Mouse (Mus musculus) R1 (cell line): ENCODE data around the gene Abcb10.
A peak's percentile ranks its signal among the peaks of the same experiment; 100 is the strongest.
"Not testable (repeated sequence)": the region's sequence is repeated elsewhere in the genome, so short reads cannot be mapped to it uniquely, and the experiment has no call there.

Experiments used
- DNase-seq: peaks from one replicate; pipeline ENCODE4 v3.0.0-alpha.2; 2018; ENCODE audit warnings: low read depth, low spot score

Gene Abcb10

DNA sequence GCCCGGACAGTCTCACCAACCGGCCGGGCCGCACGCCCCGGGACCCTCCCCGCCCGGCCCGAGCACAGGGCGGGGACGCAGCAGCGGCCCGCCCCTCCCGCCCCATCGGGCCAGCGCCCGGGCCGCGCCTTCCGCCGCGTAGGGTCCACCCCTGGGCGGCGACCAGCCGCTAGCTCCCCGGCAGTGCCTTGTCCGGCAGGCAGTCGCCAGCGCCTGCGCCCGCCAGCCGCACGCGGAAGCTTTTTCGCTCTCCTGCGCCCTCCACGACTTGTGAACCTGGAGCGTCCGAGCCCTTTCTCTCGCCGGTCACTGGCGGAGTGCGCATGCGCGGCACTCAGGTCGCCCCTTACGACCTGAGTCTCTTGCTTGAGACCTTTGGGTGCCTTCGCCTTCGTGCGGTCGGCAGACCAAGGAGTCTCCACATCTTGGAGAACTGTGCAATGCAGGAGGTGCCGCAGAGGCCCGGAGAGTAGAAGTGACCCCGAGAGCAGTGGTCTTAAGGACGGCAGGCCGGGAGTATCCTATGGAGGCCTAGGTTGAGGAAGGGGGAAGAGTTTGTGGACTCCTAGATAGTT lies at the start of gene Abcb10:
Gene Abcb10, minus strand, starts transcription at position 297 of the 575 bp plus-strand sequence.
- peak; percentile 90 for DNase-seq

DNA sequence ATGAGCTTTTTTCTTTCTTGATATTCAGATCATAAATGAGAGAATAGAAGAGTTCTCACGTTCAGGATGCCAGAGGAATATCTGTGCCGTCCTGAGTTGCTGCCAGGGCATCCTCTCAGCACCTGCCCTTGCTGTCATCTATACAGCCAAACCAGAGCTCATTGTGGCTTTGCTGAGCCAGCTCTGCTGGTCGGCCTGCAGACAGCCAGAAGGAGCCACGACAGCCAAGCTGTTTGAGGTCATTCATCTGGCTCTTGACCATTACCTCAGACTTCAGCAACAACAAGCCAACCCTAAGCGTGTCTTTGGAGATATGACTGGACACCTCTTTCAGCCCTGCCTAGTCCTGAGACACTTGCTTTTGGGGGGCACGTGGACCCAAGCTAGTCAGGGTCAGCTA lies 44.9 kb upstream of the Abcb10 start:
- DNase-seq, result no peak

DNA sequence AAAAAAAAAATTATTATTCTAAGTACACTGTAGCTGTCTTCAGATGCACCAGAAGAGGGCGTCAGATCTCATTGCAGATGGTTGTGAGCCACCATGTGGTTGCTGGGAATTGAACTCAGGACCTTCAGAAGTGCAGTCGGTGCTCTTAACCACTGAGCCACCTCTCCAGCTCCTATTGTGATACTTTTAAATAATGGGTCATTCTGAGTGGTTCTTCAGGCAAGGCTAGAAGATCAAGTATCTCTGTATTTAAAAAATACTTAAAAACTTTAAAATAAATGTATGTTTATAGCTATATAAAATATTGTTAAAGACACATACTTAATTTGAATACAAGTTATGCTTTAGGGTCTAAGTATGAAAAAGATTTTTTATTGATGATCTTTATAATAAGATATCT lies 43.3 kb upstream of the Abcb10 start:
- not testable (repeated sequence) for DNase-seq

DNA sequence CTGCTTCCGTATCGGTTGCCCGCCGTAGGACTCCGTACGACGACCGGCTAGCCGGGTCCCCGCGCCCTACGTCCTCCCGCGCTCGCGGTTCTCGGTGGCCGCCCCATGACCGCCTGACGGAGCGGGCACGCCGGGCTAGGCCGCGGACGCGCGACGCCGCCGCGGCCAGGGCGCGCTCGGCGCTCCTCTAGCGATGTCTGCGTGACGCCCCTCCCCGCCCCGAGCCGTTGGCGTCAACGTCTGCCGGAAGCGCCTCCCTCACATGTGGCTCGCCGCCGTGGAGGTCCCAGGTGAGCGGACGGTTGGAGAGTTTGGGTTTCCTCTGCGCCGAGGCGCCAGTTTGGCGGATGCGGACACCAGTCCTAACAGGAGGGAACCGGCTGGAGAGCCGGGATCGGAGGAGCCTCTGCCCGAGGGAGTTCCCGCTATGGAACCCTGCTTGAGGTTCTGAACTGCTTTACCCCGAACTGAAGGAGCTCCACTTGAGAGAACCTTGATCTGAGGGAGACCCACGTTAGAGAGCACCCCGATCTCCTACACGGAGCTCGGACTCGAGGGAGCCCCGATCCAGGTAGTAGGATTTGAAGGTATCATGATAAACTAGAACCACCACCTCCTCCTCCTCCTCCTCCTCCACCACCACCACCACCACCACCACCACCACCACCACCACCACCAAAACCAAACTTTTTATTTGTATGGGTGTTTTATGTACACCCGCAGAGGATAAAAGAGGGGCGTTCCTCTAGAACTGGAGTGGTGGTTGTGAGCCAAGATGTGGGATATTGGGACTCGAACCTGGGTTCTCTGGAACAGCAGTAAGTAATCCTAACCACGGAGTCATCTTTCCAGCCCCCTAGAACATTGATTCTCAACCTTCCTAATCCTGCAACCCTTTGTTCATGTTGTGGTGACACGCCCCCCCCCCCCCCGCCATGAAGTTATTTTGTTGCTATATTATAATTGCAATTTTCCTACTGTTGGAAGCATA lies 38.6 kb upstream of the Abcb10 start, which contains the start of the genes Taf5l and Urb2:
Gene Taf5l, minus strand, starts transcription at position 161 of the 991 bp plus-strand sequence.
Gene Urb2, plus strand, starts transcription at position 272 of the 991 bp plus-strand sequence.
- DNase-seq, result peak; percentile 92

DNA sequence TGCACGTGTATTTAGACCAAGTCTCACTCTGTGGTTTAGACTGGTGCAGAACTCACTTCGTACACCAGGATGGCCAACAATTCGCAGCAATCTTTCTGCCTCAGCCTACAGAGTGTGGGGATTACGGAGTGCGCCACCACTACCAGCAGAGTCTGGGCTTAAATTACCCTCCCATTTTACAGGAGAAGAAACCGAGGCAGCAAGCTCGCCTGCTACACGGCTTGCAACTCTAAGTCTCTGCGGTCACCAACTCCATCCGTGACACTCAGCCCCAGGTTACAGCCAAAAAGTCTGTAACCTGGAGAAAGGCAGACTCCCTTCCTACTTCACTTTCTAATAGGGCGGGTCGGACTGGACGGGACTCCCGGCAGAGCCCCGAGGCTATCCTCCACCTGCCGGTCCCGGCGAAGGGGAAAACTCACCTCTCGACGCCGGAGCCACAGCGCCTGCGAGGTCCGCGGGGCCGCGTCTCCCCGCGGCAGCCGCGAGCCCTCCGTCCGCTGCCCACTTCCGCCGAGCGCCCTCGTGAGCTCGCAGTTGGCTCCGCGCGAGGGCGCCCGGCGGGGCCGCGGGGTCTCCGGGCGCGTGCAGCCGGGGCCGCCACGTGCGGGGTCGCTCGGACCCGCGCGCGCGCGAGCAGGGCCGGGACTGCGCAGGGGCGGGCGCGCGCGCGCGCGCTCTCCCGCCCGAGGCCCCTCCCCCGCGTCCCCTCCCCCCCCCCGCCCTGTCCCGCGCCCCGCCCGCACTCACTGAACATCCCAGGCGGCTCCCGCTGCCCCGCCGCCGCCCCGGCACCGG lies 37.7 kb upstream of the Abcb10 start:
- DNase-seq, result peak; percentile 61

DNA sequence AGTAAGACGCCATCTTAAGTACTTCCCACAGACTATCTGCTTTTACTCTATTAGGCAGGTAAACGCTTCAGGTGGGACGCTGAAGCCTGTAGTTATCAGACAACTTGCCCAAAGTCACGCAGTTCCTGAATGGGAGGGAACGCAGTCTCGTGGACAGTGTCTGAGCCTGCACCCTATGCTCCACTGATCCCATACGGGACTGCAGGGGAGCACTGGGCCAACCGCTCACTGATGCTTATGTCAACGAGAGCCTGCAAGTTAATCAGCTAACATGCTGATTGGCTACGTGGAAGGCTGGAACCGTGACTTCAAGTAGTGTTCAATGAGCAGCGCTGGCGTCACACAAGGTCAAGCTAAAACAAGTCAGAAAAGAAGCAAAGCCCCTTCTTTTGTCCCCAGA lies 36.9 kb upstream of the Abcb10 start:
- peak; percentile 74 for DNase-seq

DNA sequence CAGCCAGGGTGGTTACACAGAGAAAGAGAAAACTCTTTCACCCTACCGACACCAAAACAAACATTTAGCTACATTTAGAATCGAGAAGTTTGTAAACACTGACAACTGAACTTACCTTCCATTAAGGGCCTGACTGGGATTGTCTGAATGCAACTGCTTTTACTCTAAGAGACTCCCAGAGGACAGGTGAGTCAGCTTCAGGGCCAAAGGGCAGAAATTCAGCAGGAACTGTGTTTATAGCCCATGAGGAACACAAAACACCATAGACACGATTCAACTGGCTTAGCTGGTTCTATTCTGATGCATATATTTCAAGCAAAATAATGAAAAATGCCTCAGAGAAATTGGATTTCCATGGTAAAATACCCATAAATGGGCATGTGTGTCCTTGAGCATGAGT lies 31.8 kb upstream of the Abcb10 start:
- no peak for DNase-seq

DNA sequence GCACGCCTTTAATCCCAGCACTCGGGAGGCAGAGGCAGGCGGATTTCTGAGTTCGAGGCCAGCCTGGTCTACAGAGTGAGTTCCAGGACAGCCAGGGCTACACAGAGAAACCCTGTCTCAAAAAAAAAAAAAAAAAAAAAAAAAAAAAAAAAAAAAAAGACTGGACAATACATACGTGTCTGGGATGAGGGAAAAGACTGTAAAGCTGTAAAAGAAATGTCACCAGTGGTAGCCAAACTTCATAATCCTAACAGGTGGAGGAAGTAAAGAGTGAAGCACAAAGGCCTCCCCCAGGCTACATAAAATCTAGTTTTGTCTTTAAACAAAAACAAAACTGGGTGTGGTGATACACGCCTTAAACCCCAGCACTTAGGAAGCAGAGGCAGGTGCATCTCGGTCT lies 31.4 kb upstream of the Abcb10 start:
- DNase-seq, result peak; percentile 72

DNA sequence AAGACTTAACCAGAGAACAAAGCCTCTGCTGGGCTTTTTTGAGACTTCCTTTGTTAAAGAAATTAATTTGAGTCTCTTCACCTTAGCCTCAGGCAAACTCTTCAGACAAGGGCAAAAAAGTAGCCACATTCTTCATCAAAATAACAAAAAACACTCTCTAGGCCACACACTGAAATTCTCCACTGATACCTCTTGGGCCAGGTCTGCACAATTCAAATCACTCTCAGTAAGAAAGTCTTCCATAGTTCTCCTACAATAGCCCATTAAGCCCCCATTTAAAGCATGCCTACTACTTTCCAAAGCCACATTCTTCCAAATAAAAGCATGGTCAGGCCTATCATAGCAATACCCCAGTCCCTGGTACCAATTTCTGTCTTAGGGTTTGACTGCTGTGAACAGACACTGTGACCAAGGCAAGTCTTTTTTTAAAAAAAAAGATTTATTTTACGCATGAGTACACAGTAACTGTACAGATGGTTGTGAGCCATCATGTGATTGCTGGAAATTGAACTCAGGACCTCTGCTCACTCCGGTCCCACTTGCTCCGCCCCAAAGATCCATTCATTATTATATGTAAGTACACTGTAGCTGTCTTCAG lies 29.2 kb upstream of the Abcb10 start:
- DNase-seq, result peak; percentile 90

DNA sequence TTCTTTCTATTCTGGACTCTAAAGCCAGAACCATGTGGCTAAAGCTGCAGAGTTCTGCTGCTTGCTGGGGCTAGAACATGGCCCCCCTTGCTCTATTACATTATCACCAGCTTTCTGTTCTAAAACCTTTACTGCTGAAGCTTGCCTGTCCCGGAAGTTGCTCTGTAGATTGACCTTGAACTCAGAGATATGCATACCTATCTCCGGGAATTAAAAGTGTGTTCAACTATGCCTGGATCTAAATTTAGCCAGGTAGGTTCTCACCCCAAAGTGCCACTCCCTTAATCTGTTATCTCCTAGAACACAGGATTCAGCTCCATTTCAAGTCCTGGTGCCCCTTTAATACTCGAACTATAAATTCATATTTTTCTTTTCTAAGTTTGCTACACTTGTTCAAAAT lies 28.7 kb upstream of the Abcb10 start:
- peak; percentile 87 for DNase-seq

DNA sequence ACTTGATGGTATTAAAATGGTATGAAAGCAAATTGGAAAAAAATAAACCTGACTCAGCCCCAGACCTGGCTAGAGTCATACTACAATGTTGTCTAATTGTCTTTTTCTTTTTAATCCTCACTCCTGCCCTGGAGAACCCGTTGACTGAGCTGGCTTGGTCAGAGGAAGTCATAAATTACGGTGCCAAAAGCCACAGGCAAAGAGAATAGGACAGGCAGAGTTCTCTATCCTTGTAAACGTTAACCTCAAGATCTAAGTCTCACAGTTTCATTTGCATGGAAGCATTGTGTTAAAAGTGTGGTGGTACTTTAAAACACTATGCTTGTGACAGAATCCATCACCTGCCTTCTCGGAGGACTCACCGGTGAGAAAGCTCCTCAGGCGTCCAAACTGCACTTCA lies 24.9 kb upstream of the Abcb10 start:
- no peak for DNase-seq

DNA sequence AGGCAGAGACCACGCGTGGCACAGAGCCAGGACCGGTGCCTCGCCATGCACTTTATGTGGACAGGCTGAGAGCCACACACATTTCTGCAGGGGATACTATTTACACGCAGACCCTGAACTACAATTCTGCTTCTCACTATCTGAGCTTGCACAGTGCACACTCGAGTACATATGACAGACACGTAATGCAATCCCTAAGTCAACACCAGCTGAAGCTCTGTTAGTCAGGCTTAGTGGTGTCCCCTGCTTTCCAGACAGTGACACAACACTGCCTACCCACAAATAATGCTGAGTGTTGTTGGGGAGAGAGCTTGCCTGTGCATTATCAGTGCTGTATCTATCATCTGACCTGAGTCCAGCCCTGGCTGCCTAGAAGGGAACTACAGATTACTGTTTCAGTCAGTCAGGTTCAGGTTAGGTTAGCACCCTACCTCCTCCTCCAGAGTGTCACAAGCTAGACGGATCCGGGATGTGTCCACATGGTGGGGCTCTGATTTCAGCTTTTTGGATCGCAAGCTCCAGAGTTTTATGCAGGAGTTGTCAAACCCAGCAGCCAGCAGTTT lies 19.7 kb upstream of the Abcb10 start:
- no peak for DNase-seq

DNA sequence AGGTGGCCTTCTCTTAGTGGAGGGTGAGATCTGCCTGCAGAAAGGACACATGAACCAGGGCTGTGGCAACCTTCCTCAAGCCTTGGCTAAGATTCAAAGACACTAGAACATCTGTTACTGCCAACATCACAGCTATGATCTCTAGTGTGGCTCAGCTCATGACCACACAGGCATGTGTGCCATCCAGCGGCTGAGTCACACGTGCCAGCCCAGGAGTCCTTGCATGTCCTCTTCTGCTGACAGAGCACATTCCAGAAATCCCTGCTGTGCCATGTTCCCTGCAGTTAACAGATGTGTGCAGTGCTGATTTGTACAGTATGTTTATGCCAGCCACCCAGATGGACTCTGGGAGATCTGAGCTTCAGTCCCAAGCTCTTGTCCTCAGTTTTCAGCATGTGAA lies 16.6 kb upstream of the Abcb10 start:
- no peak for DNase-seq

DNA sequence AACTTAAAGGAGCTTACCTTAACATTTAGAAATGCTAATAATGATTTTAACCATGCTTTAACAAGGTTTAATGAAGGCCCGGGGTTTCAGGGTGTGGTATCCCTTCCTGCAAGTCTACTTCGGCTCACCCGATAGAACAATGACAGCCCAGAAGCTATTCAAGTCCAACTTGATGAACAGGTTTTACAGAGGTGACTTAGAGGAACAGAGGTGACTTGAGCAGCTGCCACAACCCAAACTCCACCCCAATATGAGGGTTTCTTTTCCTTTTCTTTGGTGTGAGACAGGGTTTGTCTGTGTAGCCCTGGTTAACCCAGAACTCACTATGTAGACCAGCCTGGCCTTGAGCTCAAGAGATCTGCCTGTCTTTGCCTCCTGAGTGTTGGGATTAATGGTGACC lies 11.1 kb upstream of the Abcb10 start:
- DNase-seq, result peak; percentile 96

DNA sequence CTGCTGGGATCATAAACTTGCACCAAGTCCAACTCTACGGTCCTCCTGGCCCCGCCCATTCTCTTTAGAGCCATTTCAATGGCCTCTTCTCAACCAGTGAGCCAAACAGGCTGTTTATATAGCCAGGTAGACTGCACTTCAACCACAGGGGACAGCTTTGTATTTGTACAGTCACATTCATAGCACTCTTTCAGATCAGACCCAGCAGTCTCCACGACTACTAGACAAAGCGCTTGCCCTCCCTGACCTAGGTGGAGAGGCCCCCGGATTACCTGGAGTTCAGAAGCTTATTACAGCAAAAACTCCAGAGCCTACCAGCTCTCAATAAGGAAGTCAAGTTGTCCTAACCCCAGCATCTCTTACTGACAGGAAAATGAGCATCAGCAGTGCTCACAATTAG lies 10.7 kb upstream of the Abcb10 start:
- DNase-seq, result peak; percentile 87

DNA sequence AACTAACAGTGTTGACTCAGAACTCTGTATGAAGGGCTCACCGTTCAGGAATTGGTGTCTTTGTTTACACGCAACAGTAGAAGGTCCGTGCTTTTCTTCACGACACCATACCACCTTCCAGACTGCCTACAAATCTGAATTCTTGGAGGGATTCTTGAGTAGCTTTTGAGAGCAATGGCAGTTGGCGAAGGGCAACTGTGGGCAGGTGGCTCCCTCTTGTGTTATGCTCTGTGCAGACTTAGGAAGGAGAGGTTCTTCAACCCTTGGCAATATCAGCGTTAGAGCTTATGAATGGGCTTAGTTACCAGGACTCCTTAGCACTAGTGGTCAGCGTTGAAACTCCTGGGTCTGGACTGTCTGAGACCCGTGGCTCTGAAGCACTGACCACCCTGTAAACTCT lies 9.7 kb upstream of the Abcb10 start:
- no peak for DNase-seq

DNA sequence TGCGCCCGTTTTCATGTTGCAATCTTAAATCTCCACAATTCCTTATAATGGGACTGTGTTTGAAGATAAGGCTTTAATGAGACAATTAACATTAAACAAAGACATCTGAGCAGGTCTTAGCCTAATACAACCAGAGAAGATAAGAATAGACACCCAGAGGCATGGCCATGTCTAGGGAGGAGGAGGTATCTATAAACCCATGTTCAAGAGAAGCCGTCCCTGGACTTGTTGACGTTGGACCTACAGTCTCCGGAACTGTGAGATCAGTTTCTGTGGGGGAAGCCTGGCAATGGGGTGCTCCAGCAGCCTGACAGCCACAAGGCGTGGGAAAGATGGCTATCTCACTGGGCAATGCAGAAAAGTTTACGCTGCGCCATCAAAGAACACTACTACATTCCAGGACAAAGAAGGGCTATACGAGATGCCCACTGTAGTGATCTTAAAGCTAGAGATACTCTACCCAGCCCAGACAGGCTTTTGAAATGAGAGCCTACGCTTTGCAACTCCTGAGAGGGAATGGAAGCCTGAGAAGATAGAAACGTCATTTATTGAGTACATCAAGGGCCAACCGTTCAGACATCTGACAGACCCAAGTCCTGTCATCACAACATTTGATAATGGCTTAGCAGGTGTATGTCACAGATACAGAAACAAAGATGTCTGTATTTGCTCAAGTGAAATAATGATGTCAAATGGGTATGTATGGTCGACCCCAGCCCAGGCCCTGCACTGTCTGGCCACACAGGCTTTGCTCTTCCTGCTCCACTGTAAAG lies 7.5 kb upstream of the Abcb10 start:
- DNase-seq, result no peak

DNA sequence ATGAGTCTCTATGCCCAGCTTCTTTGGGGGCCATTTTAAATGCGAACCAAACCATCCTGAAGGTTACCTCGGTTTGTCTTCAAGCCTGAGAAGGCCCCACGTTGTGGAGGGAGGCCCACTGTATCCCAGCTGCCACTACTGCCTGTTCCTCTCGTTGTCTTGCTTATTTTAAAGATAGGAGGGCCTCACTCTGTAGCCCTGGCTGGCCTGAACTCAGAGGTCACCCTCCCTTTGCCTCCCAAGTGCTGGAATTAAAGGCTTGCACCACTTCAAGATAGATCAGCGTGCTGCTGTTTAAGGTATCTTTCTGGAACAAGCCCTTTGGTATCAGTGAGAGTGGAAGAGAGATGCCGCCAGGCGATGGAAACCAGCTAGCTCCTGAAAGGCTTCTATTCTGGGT lies 6.2 kb upstream of the Abcb10 start:
- no peak for DNase-seq

DNA sequence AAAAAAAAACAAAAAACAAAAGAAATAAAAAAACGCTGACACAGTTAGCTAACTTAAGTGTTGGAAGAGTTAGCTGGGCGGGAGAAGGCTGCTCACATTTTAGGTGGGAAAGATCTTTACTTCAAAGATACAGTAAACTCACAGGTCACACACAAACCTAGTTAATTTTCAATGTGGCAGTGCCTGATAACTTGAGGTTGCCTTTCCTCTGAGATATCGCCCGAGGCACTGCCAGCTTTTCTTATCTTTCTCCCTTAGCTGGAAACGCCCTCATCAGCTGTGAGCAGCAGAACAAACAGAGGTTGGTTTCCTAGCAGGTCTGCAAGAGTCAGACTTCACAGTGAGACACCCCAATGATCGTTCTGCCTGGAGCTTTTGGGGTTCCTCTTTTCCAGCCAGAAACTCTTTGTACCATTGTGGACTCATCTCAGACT lies 5.7 kb upstream of the Abcb10 start:
- no peak for DNase-seq

DNA sequence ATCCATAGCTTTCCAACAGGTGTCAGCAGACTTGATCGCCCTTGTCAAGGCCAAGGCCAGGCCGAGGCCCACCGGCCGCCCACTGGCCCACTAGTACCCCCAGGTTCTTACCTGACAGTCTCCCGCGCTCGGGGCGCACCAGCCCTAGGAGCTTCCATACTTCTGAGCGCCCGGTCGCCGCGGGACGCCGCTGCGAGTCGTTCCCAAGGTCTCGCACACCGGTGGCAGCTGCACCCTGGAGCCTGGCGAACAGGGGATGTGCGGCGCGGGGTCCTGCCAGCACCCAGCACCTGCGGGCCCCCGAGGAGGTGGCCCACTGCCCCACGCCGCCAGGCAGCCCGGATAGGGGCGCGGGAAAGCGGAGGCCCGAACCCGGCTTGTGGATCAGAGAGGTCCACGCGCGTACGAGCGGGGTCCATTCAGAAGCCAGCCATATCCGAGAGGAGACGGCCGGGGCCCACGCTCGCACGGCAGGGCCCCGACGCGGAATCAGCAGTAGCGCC lies 580 bp downstream of the Abcb10 start:
- no peak for DNase-seq
